Mouse (Mus musculus): Measurements from ENCODE around the gene Rfc1. TPM values are rescaled to one million over a fixed set of nuclear protein-coding genes. Genes with fewer than 3 reads are reported as not detected.
"Not testable (repeated sequence)": the region's sequence is repeated elsewhere in the genome, so short reads cannot be mapped to it uniquely, and the experiment has no call there.

Gene Rfc1
- polyA plus RNA-seq, 1 experiment from 2014 or later = 108 TPM

GRCm38 (mm10) chr5:65334788-65335187, 682 bp downstream of the Rfc1 start:
- H3K4me3 ChIP-seq = peak overlapping the region; percentile 98
- H3K9me3 ChIP-seq = no peaks in the 10 kb centered on the region
- peak overlapping the region; percentile 95 for H3K27ac ChIP-seq (replicated peaks)
- DNase-seq (ENCODE audit: low spot score) = no peak
- H3K4me1 ChIP-seq = peaks cover 19% of the 10 kb centered on the region
- H3K36me3 ChIP-seq (replicated peaks) = peaks cover 35% of the 10 kb centered on the region
- WGBS = 18% methylated on average over 8 of the region's 8 CpGs
- H3K27me3 ChIP-seq (replicated peaks; ENCODE audit: low read depth, poor library complexity, severe bottlenecking) = no peaks in the 10 kb centered on the region

GRCm38 (mm10) chr5:65329971-65330370, 5.5 kb downstream of the Rfc1 start:
- Histone ChIP-seq H3K4me3 (no peak overlapping the region), H3K4me1 (peaks cover 11% of the 10 kb centered on the region), H3K9me3 (no peaks in the 10 kb centered on the region), H3K27ac (replicated peaks) (no peak overlapping the region), H3K27me3 (replicated peaks; ENCODE audit: low read depth, poor library complexity, severe bottlenecking) (no peaks in the 10 kb centered on the region), H3K36me3 (replicated peaks) (peaks cover 35% of the 10 kb centered on the region)
- DNase-seq (ENCODE audit: low spot score) = no peak
- 86% methylated on average over 3 of the region's 3 CpGs for WGBS

- H3K4me3 ChIP-seq = no peak overlapping the region
- H3K27me3 ChIP-seq (replicated peaks; ENCODE audit: low read depth, poor library complexity, severe bottlenecking) = no peaks in the 10 kb centered on the region
- no peak for DNase-seq (ENCODE audit: low spot score)
- no peaks in the 10 kb centered on the region for H3K9me3 ChIP-seq
- H3K27ac ChIP-seq (replicated peaks) = no peak overlapping the region
- peaks cover 23% of the 10 kb centered on the region for H3K36me3 ChIP-seq (replicated peaks)
- WGBS = 86% methylated on average over 5 of the region's 5 CpGs
- H3K4me1 ChIP-seq = peaks cover 4% of the 10 kb centered on the region; the same call in 1 of the 2 replicates
These were observed 9.3 kb downstream of the Rfc1 start for GRCm38 (mm10) chr5:65326212-65326611.

GRCm38 (mm10) chr5:65324758-65325355, 10.6 kb downstream of the Rfc1 start:
- 92% methylated on average over 3 of the region's 3 CpGs for WGBS
- no peak overlapping the region for H3K4me3 ChIP-seq

DNA sequence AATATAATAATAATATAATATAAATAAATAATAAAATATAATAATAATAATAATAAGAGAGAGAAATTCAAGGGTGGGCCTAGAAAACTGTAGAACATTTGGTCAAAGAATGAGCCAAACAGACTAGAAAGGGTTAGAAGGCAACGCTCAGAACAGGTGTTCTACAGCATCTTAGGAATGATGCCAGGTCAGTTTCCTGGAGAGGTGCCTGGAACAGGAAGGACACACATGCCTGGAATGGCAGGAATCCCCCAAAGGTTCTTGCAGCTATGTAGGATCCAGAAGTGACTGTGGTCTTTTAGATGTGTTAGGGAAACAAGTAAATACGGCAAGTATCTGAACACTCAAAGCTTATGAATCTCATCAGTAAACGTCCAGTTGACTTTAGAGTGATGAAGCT, 11.2 kb downstream of the Rfc1 start:
- Histone ChIP-seq H3K9me3 (no peaks in the 10 kb centered on the region), H3K4me1 (peaks cover 4% of the 10 kb centered on the region; the same call in 1 of the 2 replicates), H3K4me3 (no peak overlapping the region), H3K36me3 (replicated peaks) (peaks cover 17% of the 10 kb centered on the region), H3K27me3 (replicated peaks; ENCODE audit: low read depth, poor library complexity, severe bottlenecking) (no peaks in the 10 kb centered on the region), H3K27ac (replicated peaks) (no peak overlapping the region)
- 92% methylated on average over 3 of the region's 3 CpGs for WGBS
- no peak for DNase-seq (ENCODE audit: low spot score)

More at GRCm38 (mm10) chr5:65324758-65325355, 10.6 kb downstream of the Rfc1 start:
- no peak overlapping the region for H3K27ac ChIP-seq (replicated peaks)
- H3K9me3 ChIP-seq = no peaks in the 10 kb centered on the region
- no peak for DNase-seq (ENCODE audit: low spot score)
- H3K4me1 ChIP-seq = peaks cover 4% of the 10 kb centered on the region; the same call in 1 of the 2 replicates
- no peaks in the 10 kb centered on the region for H3K27me3 ChIP-seq (replicated peaks; ENCODE audit: low read depth, poor library complexity, severe bottlenecking)
- peaks cover 16% of the 10 kb centered on the region; the same call in 1 of the 2 replicates for H3K36me3 ChIP-seq (replicated peaks)

DNA sequence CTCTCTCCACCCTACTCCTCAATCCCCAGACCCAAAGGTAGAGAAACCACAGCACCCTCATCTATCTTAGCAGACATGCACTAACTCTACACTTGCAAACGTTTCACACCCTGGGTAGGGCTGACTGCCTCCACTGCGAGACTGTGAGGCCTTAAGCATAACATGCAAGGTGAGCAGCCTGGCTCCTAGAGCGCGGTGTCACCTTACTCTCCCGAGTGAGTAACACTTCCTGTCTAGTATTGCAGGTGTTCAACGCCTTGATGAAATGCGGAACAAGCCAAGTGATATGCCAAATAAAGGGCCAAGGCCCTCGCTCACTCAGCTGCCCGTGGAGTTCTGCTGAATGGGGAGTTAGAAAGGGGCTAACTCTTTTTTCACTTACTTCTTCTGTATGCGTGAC, 13.3 kb downstream of the Rfc1 start:
- DNase-seq (ENCODE audit: low spot score) = peak; percentile 13
- WGBS = 79% methylated on average over 10 of the region's 10 CpGs

GRCm38 (mm10) chr5:65319176-65319575, 16.3 kb downstream of the Rfc1 start:
- H3K27ac ChIP-seq (replicated peaks) = no peak overlapping the region
- H3K36me3 ChIP-seq (replicated peaks) = peaks cover 65% of the 10 kb centered on the region
- H3K9me3 ChIP-seq = no peaks in the 10 kb centered on the region
- WGBS = 87% methylated on average over 9 of the region's 9 CpGs
- H3K4me3 ChIP-seq = no peak overlapping the region
- peaks cover 4% of the 10 kb centered on the region; the same call in 1 of the 2 replicates for H3K4me1 ChIP-seq
- H3K27me3 ChIP-seq (replicated peaks; ENCODE audit: low read depth, poor library complexity, severe bottlenecking) = no peaks in the 10 kb centered on the region
- no peak for DNase-seq (ENCODE audit: low spot score)

More for the DNA sequence above, 13.3 kb downstream of the Rfc1 start:
- Histone ChIP-seq H3K4me1 (peaks cover 4% of the 10 kb centered on the region; the same call in 1 of the 2 replicates), H3K27ac (replicated peaks) (no peak overlapping the region), H3K36me3 (replicated peaks) (peaks cover 38% of the 10 kb centered on the region), H3K4me3 (no peak overlapping the region), H3K9me3 (no peaks in the 10 kb centered on the region), H3K27me3 (replicated peaks; ENCODE audit: low read depth, poor library complexity, severe bottlenecking) (no peaks in the 10 kb centered on the region)

DNA sequence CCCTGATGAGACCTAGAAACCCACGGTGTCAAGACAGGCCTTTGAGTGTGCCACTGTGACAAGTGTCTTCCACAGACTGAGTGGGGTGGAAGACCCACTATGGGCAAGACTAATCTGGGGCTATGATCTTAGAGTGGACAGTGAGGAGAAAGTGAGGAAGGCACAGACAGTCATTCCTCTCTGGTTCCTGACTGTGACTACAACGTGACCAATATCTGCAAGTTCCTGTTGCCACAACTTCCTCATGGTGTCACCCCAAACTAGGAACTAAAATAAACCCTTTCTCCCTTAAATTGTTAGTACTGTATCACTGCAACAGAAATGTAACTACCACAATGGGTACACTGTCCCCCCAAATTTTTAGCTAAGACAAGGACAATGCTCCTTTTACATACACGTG, 26.6 kb downstream of the Rfc1 start:
- H3K27ac ChIP-seq (replicated peaks) = no peak overlapping the region
- DNase-seq (ENCODE audit: low spot score) = no peak
- no peaks in the 10 kb centered on the region for H3K27me3 ChIP-seq (replicated peaks; ENCODE audit: low read depth, poor library complexity, severe bottlenecking)
- no peaks in the 10 kb centered on the region for H3K9me3 ChIP-seq
- H3K4me3 ChIP-seq = no peak overlapping the region
- WGBS = 95% methylated on average over 3 of the region's 3 CpGs
- H3K4me1 ChIP-seq = no peaks in the 10 kb centered on the region
- H3K36me3 ChIP-seq (replicated peaks) = peaks cover 77% of the 10 kb centered on the region

DNA sequence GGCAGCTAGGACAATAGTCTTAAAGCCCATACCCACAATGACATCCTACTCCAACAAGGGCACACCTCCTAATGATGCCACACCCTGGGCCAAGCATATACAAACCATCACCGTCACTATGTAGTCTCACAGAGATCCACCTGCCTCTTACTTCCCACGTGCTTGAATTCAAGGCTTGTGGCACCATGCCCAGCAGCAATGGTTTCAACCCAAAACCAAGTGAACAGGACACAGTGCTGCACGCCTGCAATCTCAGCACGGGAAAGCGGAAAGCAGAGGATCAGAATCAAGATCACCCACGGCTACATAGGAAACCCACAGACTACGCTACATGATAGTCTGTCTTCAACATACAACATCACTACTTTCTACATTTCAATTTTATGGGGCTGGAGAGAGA, 27.3 kb downstream of the Rfc1 start:
- Histone ChIP-seq H3K4me3 (no peak overlapping the region), H3K27ac (replicated peaks) (no peak overlapping the region), H3K27me3 (replicated peaks; ENCODE audit: low read depth, poor library complexity, severe bottlenecking) (no peaks in the 10 kb centered on the region), H3K4me1 (no peaks in the 10 kb centered on the region), H3K36me3 (replicated peaks) (peaks cover 79% of the 10 kb centered on the region), H3K9me3 (no peaks in the 10 kb centered on the region)
- 94% methylated on average over 7 of the region's 7 CpGs for WGBS
- DNase-seq (ENCODE audit: low spot score) = no peak

GRCm38 (mm10) chr5:65305516-65305915, 30.0 kb downstream of the Rfc1 start:
- Histone ChIP-seq H3K4me1 (no peaks in the 10 kb centered on the region), H3K27ac (replicated peaks) (no peak overlapping the region), H3K9me3 (no peaks in the 10 kb centered on the region), H3K4me3 (no peak overlapping the region), H3K36me3 (replicated peaks) (peaks cover 74% of the 10 kb centered on the region), H3K27me3 (replicated peaks; ENCODE audit: low read depth, poor library complexity, severe bottlenecking) (no peaks in the 10 kb centered on the region)
- WGBS = 87% methylated on average over 9 of the region's 9 CpGs
- no peak for DNase-seq (ENCODE audit: low spot score)

GRCm38 (mm10) chr5:65300121-65300520, 35.3 kb downstream of the Rfc1 start:
- DNase-seq (ENCODE audit: low spot score) = no peak
- WGBS = 94% methylated on average over 9 of the region's 9 CpGs
- H3K36me3 ChIP-seq (replicated peaks) = peaks cover 91% of the 10 kb centered on the region

DNA sequence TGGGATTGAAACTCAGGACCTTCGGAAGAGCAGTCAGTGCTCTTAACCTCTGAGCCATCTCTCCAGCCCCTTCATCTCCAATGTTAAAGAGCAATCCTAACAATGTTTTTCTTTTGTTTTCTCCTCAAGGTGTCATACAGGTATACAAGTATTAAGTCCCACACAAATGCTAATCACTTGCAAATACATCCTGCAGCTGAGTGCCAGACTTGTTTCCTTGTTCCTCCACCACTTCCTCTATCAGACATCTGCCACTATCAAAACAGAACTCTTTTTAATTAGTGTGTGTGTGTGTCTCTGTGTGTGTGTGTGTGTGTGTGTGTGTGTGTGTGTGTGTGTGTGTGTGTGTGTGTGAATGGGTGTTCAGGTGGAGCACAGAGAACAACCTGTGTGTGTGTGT, 35.8 kb downstream of the Rfc1 start:
- not testable (repeated sequence) for H3K4me3 ChIP-seq; DNase-seq (ENCODE audit: low spot score); H3K27ac ChIP-seq (replicated peaks); H3K27me3 ChIP-seq (replicated peaks; ENCODE audit: low read depth, poor library complexity, severe bottlenecking); H3K4me1 ChIP-seq; H3K9me3 ChIP-seq
- WGBS = 90% methylated on average over 1 of the region's 1 CpGs
- peaks cover 91% of the 10 kb centered on the region for H3K36me3 ChIP-seq (replicated peaks)

More at GRCm38 (mm10) chr5:65300121-65300520, 35.3 kb downstream of the Rfc1 start:
- Histone ChIP-seq H3K4me1 (no peaks in the 10 kb centered on the region), H3K9me3 (no peaks in the 10 kb centered on the region), H3K27me3 (replicated peaks; ENCODE audit: low read depth, poor library complexity, severe bottlenecking) (no peaks in the 10 kb centered on the region), H3K4me3 (no peak overlapping the region), H3K27ac (replicated peaks) (no peak overlapping the region)

GRCm38 (mm10) chr5:65298167-65298950, 37.1 kb downstream of the Rfc1 start:
- no peak overlapping the region for H3K4me3 ChIP-seq
- no peak overlapping the region for H3K27ac ChIP-seq (replicated peaks)
- peaks cover 91% of the 10 kb centered on the region for H3K36me3 ChIP-seq (replicated peaks)
- DNase-seq (ENCODE audit: low spot score) = no peak
- WGBS = 90% methylated on average over 7 of the region's 7 CpGs
- H3K27me3 ChIP-seq (replicated peaks; ENCODE audit: low read depth, poor library complexity, severe bottlenecking) = no peaks in the 10 kb centered on the region
- no peaks in the 10 kb centered on the region for H3K9me3 ChIP-seq
- H3K4me1 ChIP-seq = no peaks in the 10 kb centered on the region
